Mouse (Mus musculus): ENCODE data around the gene Agbl4. TPM values are rescaled to one million over a fixed set of nuclear protein-coding genes. Genes with fewer than 3 reads are reported as not detected.

The Agbl4 gene
- polyA plus RNA-seq, 1 experiment from 2014 or later = 2.1 TPM

DNA sequence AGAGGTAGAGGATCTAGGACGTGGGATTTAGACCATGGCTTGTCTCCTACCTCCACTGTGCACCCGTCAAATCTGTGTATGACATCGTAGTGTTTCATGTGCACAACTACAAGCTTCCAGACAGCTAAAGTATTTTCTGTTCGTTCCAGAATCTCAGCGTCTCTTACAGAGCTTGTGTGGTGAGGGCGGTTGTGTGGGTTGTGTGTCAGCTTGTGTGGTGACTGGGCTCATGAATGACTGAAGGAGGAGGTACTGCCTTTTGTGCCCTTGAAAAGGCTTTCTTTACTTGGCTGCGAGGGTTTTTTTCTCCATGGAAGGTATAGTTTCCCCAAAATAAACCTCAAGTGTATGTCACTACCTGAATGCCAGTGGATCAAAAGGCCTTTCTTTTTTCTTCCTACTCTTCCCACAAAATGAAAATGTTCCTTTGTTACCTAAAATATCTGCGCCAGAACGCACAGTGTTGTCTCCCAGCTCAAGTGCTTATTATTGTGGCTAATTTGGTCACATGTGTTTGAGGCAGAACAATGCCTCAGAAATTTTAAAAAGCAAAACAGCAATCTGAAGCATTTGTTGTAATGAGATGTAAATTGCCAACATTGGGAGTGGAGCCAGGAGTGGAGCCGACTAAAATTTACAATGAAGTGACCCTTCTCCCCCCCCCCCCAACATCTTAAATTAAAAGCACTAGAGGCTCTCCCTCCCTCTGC is 1046.6 kb downstream of the Agbl4 start:
- peaks cover 15% of the 10 kb centered on the region for H3K36me3 ChIP-seq
- H3K4me2 ChIP-seq (replicated peaks) = no peak overlapping the region
- H3K4me1 ChIP-seq = peaks cover 30% of the 10 kb centered on the region
- no peaks in the 10 kb centered on the region for H3K9me3 ChIP-seq (replicated peaks)
- 43% methylated on average over 10 of the region's 10 CpGs for WGBS
- H3K4me3 ChIP-seq = no peak overlapping the region
- H3K27ac ChIP-seq = peak overlapping the region; percentile 75
- no peaks in the 10 kb centered on the region for H3K27me3 ChIP-seq
- no peak overlapping the region for H3K9ac ChIP-seq
- ATAC-seq (ENCODE audit: low FRiP score) = peak; percentile 79

DNA sequence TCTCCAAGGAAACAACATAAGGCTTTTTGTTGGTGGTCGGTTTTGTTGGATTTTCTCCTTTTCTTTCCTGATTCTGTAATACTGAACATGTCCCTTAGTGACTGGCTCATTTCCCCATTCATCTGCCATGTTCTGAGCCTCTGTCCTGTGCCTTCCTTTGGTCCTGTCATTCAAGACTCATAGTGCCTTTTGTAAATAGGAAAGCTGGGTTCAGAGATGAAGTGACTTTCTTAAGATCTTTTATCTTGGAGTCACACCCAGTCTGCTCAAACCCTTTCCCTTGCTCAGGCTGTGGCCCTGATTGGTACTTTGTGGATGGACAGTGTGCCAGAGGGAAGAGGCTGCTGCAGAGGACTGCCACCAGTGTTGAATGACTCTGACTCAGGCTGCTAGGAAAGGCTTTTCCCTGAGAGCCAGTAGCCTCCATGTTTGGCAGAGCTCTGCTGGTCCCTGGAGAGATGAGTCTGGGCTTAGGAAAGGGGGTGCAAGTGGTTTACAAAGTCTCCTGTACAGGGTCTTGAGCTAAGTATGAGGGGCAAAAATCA is 1047.2 kb downstream of the Agbl4 start:
- no peak overlapping the region for H3K9ac ChIP-seq
- peaks cover 30% of the 10 kb centered on the region for H3K4me1 ChIP-seq
- H3K4me3 ChIP-seq = no peak overlapping the region
- no peaks in the 10 kb centered on the region for H3K9me3 ChIP-seq (replicated peaks)
- no peak overlapping the region for H3K4me2 ChIP-seq (replicated peaks)
- WGBS = 33% methylated on average over 1 of the region's 1 CpGs
- ATAC-seq (ENCODE audit: low FRiP score) = peak; percentile 82
- peak overlapping the region; percentile 75 for H3K27ac ChIP-seq
- H3K27me3 ChIP-seq = no peaks in the 10 kb centered on the region
- H3K36me3 ChIP-seq = peaks cover 14% of the 10 kb centered on the region

DNA sequence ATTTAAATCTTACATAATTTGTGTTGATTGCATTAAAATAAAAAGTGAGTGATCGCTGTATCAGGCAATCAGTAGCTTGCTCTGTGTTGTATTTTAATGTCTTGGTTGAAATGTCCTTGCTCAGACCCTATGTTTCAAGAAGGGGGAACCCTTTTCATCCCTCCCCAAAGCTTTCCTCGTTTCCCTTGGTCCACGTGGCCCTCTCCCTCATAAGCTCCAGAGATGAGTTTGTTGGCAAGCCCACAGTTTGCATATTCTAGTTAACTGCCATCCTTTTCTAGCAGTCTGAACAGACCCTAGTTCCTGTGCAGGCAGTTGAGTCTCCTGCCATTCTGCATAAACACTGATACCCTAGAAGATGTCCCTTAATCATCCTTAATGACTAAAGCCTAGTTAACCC is 1050.5 kb downstream of the Agbl4 start:
- Histone ChIP-seq H3K4me3 (no peak overlapping the region), H3K27ac (no peak overlapping the region), H3K4me1 (peaks cover 22% of the 10 kb centered on the region), H3K27me3 (no peaks in the 10 kb centered on the region), H3K9me3 (replicated peaks) (no peaks in the 10 kb centered on the region), H3K9ac (no peak overlapping the region), H3K36me3 (peaks cover 27% of the 10 kb centered on the region; the same call in 1 of the 2 replicates), H3K4me2 (replicated peaks) (no peak overlapping the region)
- WGBS = 86% methylated on average over 3 of the region's 3 CpGs
- no peak for ATAC-seq (ENCODE audit: low FRiP score)

DNA sequence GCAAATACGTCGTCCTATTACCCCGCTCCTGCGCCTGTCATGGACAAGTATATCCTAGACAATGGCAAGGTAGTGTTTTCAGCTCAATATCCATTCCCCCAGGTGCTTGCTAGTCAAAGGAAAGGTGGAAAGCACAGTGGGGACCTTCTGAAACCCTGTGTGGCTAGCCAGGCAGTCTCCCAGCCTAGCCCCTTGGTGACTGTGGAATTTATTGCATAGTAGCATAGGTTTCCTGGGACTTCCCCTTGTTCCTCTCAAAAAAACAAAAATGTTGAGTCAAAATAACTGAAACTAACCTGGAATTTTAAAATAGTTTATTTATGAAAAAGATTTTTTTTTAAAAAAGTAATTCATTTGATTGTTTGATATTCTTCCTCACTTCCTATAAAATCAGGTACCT is 1051.1 kb downstream of the Agbl4 start:
- no peaks in the 10 kb centered on the region for H3K27me3 ChIP-seq
- H3K9ac ChIP-seq = no peak overlapping the region
- H3K4me2 ChIP-seq (replicated peaks) = no peak overlapping the region
- H3K36me3 ChIP-seq = peaks cover 29% of the 10 kb centered on the region
- H3K4me3 ChIP-seq = no peak overlapping the region
- WGBS = 95% methylated on average over 4 of the region's 4 CpGs
- no peak for ATAC-seq (ENCODE audit: low FRiP score)
- no peak overlapping the region for H3K27ac ChIP-seq
- peaks cover 16% of the 10 kb centered on the region for H3K4me1 ChIP-seq
- H3K9me3 ChIP-seq (replicated peaks) = no peaks in the 10 kb centered on the region

DNA sequence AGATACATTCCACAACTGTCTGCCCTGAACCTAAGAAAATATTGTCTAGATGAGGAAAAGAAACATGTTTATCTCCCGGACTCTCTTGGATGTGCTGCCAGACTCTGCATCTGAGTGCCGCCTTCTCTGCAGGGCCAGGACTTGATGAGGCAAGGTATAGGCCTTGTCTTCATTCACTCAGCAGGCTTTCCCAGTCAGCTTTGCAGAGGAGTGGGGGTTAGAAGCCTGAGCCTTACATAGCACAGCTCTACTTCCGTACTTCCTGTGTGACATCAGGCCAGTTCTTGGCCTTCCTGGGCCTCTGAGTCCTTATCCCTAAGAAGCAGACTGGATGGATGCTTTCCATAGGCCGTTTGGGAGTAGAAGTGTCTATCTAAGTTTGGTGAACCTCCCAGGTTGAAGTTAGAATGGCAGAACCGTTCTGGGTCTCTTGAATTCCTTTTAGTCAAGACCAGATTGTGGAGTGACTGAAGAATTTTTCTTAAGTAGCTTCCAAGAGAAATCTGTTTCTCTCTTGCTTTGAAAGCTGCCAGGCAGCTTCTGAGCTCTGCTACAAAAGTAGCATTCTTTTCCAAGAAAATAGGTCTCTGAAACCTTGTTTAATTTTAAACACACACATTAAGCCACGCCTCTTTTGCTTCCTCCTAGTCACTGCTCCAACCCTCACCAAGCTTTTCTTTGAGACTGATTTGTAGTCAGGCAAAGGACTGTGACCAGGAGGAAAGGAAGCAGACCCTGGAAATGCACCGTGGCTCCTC is 1052.2 kb downstream of the Agbl4 start:
- no peak for ATAC-seq (ENCODE audit: low FRiP score)
- H3K27ac ChIP-seq = no peak overlapping the region
- H3K9me3 ChIP-seq (replicated peaks) = no peaks in the 10 kb centered on the region
- WGBS = 75% methylated on average over 7 of the region's 7 CpGs
- peaks cover 5% of the 10 kb centered on the region for H3K4me1 ChIP-seq
- H3K27me3 ChIP-seq = no peaks in the 10 kb centered on the region; the same call in 1 of the 2 replicates
- no peak overlapping the region for H3K4me2 ChIP-seq (replicated peaks)
- H3K9ac ChIP-seq = no peak overlapping the region
- H3K36me3 ChIP-seq = peaks cover 40% of the 10 kb centered on the region
- H3K4me3 ChIP-seq = no peak overlapping the region

DNA sequence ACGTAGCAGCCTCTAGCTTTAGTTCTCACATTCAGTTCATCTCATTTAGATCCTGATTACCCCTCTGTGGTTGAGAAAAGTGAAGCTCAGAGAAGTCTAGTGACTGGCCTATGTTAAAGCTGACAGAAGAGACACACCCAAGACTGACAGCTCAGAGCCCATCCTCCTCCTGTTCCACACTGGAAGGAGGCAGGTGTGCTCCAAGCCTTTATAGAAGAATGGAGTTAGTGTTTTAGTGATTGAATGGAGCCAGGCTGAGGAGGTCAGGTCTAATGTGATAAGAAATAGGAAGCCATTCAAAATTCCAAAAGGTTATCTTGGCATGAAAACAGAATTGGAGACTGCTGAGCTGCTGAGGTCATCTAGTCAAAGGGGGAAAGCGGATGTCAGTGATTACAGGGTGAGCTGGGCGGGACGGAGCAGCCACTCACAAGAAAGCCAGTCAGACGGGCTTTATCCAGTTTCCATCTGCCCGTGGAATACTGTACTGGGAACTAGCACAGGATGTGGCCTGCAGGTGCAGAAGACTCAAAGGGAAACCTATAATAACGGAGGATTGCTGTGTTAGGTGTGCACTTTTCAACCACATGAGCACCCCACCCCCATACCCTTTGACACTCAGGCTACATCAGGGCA is 1053.9 kb downstream of the Agbl4 start:
- H3K4me2 ChIP-seq (replicated peaks) = no peak overlapping the region
- 82% methylated on average over 7 of the region's 7 CpGs for WGBS
- H3K27ac ChIP-seq = no peak overlapping the region
- no peak overlapping the region for H3K9ac ChIP-seq
- H3K4me3 ChIP-seq = no peak overlapping the region
- no peaks in the 10 kb centered on the region; the same call in 1 of the 2 replicates for H3K27me3 ChIP-seq
- peaks cover 57% of the 10 kb centered on the region for H3K36me3 ChIP-seq
- 0 out of 2 replicates have a peak, but pooled peaks cover 2% of the 10 kb centered on the region for H3K4me1 ChIP-seq
- H3K9me3 ChIP-seq (replicated peaks) = no peaks in the 10 kb centered on the region
- ATAC-seq (ENCODE audit: low FRiP score) = no peak

DNA sequence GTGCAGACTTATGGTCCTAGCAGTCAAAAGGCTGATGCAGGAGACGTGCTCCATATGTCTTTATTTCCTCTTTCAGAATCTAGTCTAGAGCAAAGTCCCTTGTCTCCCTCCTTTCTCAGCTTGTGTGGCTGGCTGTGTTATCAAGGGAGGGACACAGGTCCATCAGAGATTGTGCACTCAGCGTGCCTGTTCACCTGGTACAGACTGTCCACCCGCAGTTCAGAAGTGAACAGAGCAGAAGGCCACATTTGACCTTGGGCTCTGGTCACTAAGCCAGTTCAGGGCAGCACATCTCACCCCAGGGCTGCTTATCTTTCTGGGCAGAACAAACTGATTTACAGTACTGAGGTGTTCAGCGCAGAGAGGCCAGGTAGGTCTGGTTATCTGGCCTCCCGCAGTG is 1054.7 kb downstream of the Agbl4 start:
- peaks cover 8% of the 10 kb centered on the region; the same call in 1 of the 2 replicates for H3K4me1 ChIP-seq
- no peak overlapping the region for H3K27ac ChIP-seq
- no peak overlapping the region for H3K9ac ChIP-seq
- no peak overlapping the region for H3K4me2 ChIP-seq (replicated peaks)
- no peak for ATAC-seq (ENCODE audit: low FRiP score)
- H3K36me3 ChIP-seq = peaks cover 56% of the 10 kb centered on the region
- WGBS = 96% methylated on average over 5 of the region's 5 CpGs
- H3K4me3 ChIP-seq = no peak overlapping the region
- H3K9me3 ChIP-seq (replicated peaks) = no peaks in the 10 kb centered on the region
- no peaks in the 10 kb centered on the region; the same call in 1 of the 2 replicates for H3K27me3 ChIP-seq

DNA sequence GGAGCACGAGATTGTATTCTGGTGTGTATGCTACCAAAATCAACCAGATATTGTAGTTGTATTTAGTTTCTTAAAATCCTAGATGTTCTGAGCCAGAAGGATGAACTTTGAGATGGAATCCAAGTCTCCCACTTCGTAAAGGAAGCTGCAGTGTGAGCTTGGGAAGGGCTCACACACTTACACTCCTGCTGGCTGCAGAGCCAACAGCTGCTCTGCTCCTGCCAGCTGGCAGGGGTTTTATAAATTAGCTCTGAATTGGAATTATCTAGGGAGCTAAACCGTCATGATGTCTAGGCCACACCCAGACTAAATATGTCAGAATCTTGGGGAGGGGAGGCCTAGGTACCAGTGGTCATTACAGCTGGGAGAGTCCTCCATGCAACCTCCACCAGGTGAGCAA is 1055.8 kb downstream of the Agbl4 start:
- Histone ChIP-seq H3K36me3 (peaks cover 56% of the 10 kb centered on the region), H3K4me3 (no peak overlapping the region), H3K27me3 (no peaks in the 10 kb centered on the region; the same call in 1 of the 2 replicates), H3K4me1 (peaks cover 12% of the 10 kb centered on the region; the same call in 1 of the 2 replicates), H3K4me2 (replicated peaks) (no peak overlapping the region), H3K27ac (no peak overlapping the region), H3K9me3 (replicated peaks) (no peaks in the 10 kb centered on the region), H3K9ac (no peak overlapping the region)
- ATAC-seq (ENCODE audit: low FRiP score) = no peak
- 69% methylated on average over 3 of the region's 3 CpGs for WGBS

DNA sequence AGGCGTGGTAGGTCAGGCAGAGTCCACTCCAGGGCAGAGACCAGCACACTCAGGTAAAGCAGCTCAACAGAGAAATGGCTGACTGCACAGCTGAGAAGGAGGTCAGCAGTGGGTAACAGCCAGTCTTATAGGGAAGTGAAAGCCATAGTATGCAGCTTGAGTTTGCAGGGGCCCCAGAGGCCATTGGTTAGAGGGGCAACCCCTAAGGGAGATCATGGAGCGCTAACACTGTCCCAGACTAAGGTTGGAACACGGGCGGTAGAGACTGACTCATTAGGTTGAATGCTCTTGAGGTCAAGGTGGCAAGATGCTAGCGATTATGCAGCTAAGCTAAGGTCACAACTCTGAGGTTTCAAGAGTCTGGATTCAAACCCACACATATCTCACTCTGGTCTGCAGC is 1058.2 kb downstream of the Agbl4 start:
- Histone ChIP-seq H3K4me3 (no peak overlapping the region), H3K4me1 (peaks cover 12% of the 10 kb centered on the region; the same call in 1 of the 2 replicates), H3K9me3 (replicated peaks) (no peaks in the 10 kb centered on the region), H3K27ac (0 out of 2 replicates have a peak overlapping the region, but pooled peaks have one; percentile 40), H3K36me3 (peaks cover 62% of the 10 kb centered on the region), H3K27me3 (no peaks in the 10 kb centered on the region; the same call in 1 of the 2 replicates), H3K4me2 (replicated peaks) (no peak overlapping the region), H3K9ac (no peak overlapping the region)
- 86% methylated on average over 5 of the region's 5 CpGs for WGBS
- ATAC-seq (ENCODE audit: low FRiP score) = no peak

DNA sequence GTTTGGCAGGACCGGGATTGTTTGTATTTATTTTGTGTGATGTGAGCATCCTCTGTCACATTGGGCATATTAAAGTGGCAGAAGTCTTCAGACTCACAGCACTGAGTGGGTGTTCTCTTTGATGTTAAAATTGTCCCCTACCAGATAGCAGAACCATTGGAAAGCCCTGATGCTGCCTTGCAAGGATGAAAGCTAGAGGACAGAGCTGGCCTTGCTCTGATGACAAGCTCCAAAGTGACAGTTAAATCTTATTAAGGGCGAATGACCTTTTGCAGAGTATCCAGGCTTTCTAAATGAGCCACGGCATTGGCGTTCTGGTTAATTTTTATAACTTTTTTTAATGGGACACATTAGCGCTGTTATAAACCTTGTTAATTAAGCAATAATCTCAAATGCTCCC is 1060.1 kb downstream of the Agbl4 start:
- Histone ChIP-seq H3K36me3 (peaks cover 51% of the 10 kb centered on the region), H3K4me1 (peaks cover 12% of the 10 kb centered on the region; the same call in 1 of the 2 replicates)

DNA sequence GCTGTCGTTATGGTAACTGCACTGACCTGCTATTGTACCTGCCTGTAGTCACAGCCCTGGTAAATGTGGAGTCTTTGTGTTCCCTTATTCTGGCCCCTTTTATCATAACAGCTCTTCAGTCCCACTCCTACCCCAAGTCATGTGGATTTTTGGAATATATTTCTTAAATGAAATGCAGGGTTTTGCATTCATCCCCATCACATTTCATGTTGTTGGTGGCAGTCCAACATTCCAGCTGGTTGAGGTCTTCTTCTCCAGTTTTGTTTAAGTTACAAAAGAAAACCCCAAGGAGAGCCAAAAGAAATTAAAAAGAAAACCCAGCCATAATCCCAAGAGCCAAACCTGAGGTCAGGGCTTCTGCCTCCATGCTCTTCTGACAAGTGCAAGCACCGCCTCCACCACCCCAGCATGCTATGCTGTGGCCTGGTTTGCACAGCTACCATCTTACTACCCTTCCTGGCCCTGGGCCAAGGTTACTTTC is 1069.9 kb downstream of the Agbl4 start:
- H3K36me3 ChIP-seq = no peaks in the 10 kb centered on the region
- 86% methylated on average over 2 of the region's 2 CpGs for WGBS
- H3K4me1 ChIP-seq = peaks cover 3% of the 10 kb centered on the region; the same call in 1 of the 2 replicates
- no peaks in the 10 kb centered on the region for H3K9me3 ChIP-seq (replicated peaks)
- H3K4me2 ChIP-seq (replicated peaks) = no peak overlapping the region
- H3K27ac ChIP-seq = no peak overlapping the region
- ATAC-seq (ENCODE audit: low FRiP score) = no peak
- no peaks in the 10 kb centered on the region for H3K27me3 ChIP-seq
- H3K4me3 ChIP-seq = no peak overlapping the region
- no peak overlapping the region for H3K9ac ChIP-seq

More for the DNA sequence above, 1060.1 kb downstream of the Agbl4 start:
- H3K27me3 ChIP-seq = no peaks in the 10 kb centered on the region; the same call in 1 of the 2 replicates
- H3K27ac ChIP-seq = peak overlapping the region; percentile 56
- no peak overlapping the region for H3K4me3 ChIP-seq
- no peak overlapping the region for H3K4me2 ChIP-seq (replicated peaks)
- 83% methylated on average over 5 of the region's 5 CpGs for WGBS
- H3K9ac ChIP-seq = no peak overlapping the region
- ATAC-seq (ENCODE audit: low FRiP score) = no peak
- no peaks in the 10 kb centered on the region for H3K9me3 ChIP-seq (replicated peaks)

DNA sequence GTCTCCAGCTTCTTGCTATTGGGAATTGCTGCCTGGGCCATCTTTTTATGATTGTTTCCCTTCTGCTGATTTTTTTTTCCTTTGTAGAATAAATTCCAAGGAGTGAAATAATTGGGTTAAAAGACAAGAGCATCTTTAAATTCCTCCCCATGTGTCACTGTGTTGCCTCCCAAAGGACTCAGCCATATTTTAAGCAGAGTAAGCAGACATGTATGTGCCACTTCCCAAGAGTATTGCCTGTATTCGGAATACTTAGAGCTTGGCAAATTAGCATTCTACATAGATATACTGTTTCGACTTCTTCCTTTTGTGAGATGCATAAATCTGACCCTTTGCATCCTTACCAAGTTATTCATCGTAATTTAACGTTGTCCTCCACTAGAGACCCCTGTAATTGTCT is 1070.3 kb downstream of the Agbl4 start:
- ATAC-seq (ENCODE audit: low FRiP score) = no peak
- Histone ChIP-seq H3K4me1 (peaks cover 6% of the 10 kb centered on the region; the same call in 1 of the 2 replicates), H3K27me3 (no peaks in the 10 kb centered on the region), H3K9me3 (replicated peaks) (no peaks in the 10 kb centered on the region), H3K27ac (no peak overlapping the region), H3K4me2 (replicated peaks) (no peak overlapping the region), H3K36me3 (no peaks in the 10 kb centered on the region), H3K4me3 (no peak overlapping the region), H3K9ac (no peak overlapping the region)
- WGBS = 82% methylated on average over 4 of the region's 4 CpGs
